Mouse (Mus musculus) right cerebral cortex, postnatal 36 days (tissue): ENCODE results near the gene Pan3.
"Not testable (repeated sequence)": the region's sequence is repeated elsewhere in the genome, so short reads cannot be mapped to it uniquely, and the experiment has no call there.

Experiments used
- DNase-seq, 2 experiments: peaks; one replicate each; pipeline ENCODE4 v3.0.0; 2022; ENCODE audit warnings: low spot score in 2 of 2, mixed read lengths in 1 of 2

Gene Pan3

GRCm38 (mm10) chr5:147551879-147552627 lies 122.1 kb downstream of the Pan3 start:
- no peak for DNase-seq

DNA sequence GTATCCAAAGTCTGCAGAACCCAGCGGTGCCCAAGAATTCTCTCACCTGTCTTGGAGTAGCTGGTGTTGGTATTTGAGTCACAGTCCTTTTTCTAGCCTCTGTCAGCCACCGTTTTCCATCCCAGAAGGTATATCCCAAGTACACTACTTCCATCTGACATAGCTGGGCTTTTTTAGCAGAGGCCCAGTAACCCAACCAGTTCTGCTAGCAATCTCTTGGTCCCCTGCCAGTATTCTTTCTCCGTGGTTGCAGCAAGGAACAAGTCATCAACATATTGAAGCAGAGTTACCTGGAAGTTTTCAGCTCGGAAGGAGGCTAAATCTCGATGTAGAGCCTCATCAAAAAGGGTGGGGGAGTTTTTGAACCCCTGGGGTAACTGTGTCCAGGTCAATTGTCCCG lies 127.7 kb downstream of the Pan3 start:
- not testable (repeated sequence) for DNase-seq

GRCm38 (mm10) chr5:147563511-147564139 lies 133.7 kb downstream of the Pan3 start:
- no peak for DNase-seq

DNA sequence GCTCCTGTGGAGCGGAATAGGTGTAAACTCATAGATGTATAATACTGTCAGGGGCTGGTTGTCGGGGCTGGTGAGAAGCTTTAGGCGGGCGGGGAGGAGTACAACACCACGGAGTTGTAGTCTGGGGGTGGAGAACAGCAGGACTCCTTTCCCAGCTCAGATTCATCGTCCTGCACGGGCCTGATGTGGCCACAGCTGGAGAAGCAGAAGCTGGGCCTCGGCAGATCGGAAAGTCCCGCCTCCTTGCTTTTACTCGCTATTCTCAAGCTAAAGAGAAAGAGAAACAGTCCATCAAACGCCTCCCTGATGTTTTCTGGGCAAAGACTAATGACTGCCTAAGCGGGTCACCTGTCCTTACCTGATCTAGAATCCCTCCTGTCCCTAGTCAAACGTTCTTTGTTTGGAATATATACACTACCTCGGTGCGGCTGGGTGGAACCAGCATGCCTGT lies 134.2 kb downstream of the Pan3 start:
- DNase-seq, result no peak

DNA sequence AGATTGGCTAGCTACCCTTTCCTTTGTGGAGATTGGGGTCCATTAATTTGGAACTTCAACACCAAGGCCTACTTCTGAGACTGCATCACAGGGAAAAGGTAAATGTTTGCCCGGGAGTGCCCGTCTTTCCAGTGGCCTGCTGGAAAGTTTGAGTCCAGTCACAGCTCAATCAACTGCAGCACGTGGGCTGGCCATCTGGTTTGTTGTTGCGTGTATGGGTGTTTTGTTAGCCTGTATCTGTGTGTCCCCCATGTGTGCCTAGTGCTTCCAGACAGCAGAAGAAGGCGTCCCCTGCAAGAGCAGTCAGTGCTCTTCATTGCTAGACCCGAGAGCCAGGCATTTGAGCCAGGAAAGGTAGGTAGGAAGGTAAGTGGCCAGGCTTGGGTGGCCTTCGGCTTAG lies 135.5 kb downstream of the Pan3 start:
- DNase-seq, result peak; percentile 60 to 61

GRCm38 (mm10) chr5:147566335-147566734 lies 136.4 kb downstream of the Pan3 start:
- no peak for DNase-seq

DNA sequence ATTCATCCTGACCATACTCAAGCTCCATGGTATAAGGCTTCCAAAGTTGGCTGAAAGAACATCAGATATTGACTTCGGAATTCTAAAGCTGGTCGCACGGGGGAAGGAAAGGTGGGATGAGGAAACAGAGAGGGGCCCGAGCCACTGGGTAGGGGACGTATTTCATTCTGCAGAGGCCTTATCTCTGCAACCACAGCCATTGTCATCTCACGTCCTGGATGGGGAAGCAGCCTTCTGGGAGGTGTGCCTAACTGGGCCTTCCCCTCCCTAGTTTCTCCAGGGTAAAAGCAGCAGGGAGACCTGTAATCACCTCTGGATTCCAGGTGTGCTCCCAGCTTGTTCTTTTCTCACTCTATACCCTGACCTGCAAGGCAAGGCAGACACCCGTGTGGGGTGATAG lies 142.7 kb downstream of the Pan3 start:
- DNase-seq, result no peak

GRCm38 (mm10) chr5:147573555-147573954 lies 143.6 kb downstream of the Pan3 start:
- DNase-seq, result no peak

DNA sequence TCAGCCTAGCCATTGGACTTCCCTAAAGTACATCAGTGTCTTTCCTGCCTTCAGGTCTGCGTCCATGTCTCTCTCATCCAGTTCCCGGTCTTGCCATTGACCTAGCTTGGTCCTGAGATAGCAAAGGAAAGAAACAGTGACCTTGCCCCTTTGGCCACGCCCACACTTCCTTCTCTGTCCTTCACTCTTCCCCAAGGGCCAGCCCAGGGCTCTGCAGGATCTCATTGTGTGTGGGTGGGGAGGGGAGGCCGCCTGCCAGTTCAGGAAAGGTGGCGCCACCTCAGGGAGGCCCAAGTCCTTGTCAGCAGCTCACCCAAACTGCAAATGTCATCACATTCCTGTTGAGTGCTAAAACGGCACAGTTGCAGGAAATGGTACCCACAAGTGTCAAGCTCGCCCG lies 144.6 kb downstream of the Pan3 start:
- DNase-seq, result no peak

- DNase-seq, result no peak
These were observed 147.0 kb downstream of the Pan3 start for GRCm38 (mm10) chr5:147577003-147577402.

DNA sequence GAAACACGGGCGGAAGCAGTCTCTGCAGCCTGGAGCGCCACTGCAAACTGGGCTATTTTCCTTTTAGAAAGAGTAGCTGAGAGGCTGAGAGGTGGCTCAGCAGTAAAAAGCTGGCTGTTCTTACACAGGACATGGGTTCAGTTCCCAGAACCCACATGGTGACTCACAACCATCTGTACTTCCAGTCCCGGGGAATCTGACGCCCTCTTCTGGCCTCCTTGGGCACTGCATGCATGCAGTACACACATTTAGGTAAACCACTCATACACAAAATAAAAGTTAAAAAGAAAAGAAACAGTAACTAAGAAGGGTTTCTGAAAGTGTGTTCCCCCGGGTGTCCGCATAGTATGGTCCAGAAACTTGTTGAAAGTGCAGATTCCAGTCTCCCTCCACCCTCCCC lies 149.2 kb downstream of the Pan3 start:
- DNase-seq, result no peak

- no peak for DNase-seq
These were observed 149.7 kb downstream of the Pan3 start for GRCm38 (mm10) chr5:147579691-147580090.

- DNase-seq, result no peak
These were observed 150.2 kb downstream of the Pan3 start for GRCm38 (mm10) chr5:147580181-147580580.

DNA sequence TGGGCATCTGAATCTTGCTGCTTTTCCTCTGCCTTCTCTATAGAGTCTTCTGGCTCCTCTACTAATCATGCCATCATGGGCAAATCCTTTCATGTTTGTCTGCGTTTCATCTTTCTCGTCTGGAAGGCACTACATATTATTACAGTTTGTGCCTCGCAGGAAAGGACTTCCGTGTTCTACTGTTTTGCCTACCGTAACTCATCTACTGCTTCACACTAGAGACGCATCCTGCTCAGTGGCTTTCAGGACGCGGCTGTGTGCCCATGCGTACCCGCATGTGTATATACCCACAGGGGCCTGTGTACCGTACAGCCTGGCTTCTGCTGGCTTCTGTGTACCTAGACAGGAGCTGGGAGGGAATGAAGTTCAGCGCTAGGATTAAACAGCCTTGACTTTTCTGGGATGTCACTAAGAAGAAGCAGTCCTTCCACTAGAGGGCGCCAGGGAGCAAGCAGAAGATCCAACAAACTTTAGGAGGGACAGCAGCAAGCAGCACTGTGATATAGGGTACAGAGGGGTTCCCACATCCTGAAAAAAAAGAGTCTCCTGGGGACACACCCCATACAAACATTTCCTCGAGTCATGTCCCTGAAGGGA lies 153.8 kb downstream of the Pan3 start:
- DNase-seq, result peak; percentile 32 to 38

- DNase-seq, result no peak
These were observed 154.7 kb downstream of the Pan3 start for GRCm38 (mm10) chr5:147584648-147585047.

- no peak for DNase-seq
These were observed 155.1 kb downstream of the Pan3 start for GRCm38 (mm10) chr5:147585070-147585469.

DNA sequence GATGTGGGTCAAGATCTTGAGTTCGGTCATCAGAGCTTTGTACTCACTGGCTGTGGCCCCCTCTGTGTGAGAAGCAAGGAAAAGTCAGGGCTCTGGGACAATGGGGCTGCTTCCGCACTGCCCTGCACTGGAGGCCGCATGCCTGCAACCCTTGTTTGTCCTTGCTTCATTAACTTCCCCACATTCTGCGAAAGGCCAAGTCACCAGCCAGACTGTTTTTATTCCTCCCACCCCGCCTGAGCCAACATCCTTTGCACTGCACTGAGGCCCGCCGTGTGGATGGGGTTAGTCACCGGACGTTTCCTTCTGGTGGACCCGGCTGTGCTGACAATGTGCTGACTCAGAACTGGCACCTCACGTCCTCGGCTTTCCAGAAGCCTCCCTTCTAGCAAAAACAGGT lies 159.9 kb downstream of the Pan3 start:
- DNase-seq, result no peak

DNA sequence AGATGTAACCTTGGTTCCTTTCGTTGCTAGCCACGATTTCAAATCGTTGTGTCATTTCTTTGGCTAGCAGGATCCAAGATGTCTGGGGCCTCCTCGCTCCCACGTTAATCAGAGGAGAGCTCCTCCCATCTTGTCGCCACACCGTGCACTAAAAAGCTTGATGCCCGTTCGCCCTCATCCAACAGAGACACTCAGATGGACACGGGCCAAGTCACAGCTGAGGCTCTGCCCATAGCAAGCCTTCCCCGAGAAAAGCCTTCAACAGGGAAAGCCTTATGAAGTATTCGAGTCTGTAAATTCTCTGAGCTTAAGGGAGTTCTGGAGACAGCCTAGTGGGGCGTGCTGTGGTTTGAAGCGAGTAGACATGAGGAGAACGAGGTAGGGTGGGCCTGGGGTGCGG lies 167.9 kb downstream of the Pan3 start:
- DNase-seq, result no peak
